Comparison of ENCODE assay signal across 16 mouse cellular contexts in the genomic region with DNA sequence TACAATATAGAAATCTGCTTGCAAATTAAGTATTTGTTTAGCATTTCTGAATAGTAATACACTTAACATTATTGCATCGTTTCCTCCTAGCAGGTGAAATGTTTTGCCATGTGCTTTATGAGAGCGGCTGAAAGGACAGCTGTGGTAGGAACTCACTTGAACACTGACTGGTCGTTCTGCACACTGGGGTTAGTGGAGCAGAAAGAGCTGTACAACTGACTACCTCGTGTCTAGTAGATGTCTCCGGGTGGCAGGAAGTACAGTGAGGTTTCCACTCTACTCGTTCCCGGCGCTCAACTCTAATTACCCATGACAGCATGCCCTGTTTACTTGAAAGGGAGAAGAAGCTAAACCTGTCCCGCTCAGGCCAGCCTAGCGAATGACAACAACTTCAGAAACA.
"Had no signal": no experiment of that assay in that cellular context is flagged by ENCODE, and none has a peak within 500 bp of the region (broad histone marks: within the 10 kb centered on the region; RNA-seq: fewer than 3 reads in every experiment).

No protein-coding gene starts in this region.

- H3K4me2 ChIP-seq: liver, embryonic 13.5 days; midbrain, embryonic 12.5 days; midbrain, embryonic 15.5 days; neural tube, embryonic 12.5 days; neural tube, embryonic 15.5 days; stomach, embryonic 15.5 days had no signal

- H3K27me3 ChIP-seq: liver, embryonic 13.5 days; midbrain, embryonic 12.5 days; midbrain, embryonic 15.5 days; neural tube, embryonic 12.5 days; neural tube, embryonic 15.5 days; stomach, embryonic 15.5 days had no signal

- ATAC-seq: intestine, postnatal 0 days; midbrain, embryonic 15.5 days had no signal

- H3K27ac ChIP-seq: left cerebral cortex, adult 2 months; liver, embryonic 13.5 days; midbrain, embryonic 12.5 days; midbrain, embryonic 15.5 days; neural tube, embryonic 12.5 days; neural tube, embryonic 15.5 days; stomach, embryonic 15.5 days had no signal

- DNase-seq: kidney, postnatal 14 days; layer of hippocampus, postnatal 36 days; liver, embryonic 13.5 days; lung, adult 2 months; lung, postnatal 14 days; lung, postnatal 4 days; thymus, adult 2 months; thymus, postnatal 14 days; thymus, postnatal 4 days had no signal

- H3K9me3 ChIP-seq: liver, embryonic 13.5 days; midbrain, embryonic 15.5 days; neural tube, embryonic 12.5 days; stomach, embryonic 15.5 days had no signal

- H3K4me3 ChIP-seq: left cerebral cortex, adult 2 months; liver, embryonic 13.5 days; midbrain, embryonic 12.5 days; midbrain, embryonic 15.5 days; neural tube, embryonic 12.5 days; neural tube, embryonic 15.5 days; stomach, embryonic 15.5 days had no signal

- H3K4me1 ChIP-seq: liver, embryonic 13.5 days; midbrain, embryonic 12.5 days; midbrain, embryonic 15.5 days; neural tube, embryonic 12.5 days; neural tube, embryonic 15.5 days; stomach, embryonic 15.5 days had no signal

- H3K9ac ChIP-seq: liver, embryonic 13.5 days; midbrain, embryonic 12.5 days; midbrain, embryonic 15.5 days; neural tube, embryonic 12.5 days; neural tube, embryonic 15.5 days; stomach, embryonic 15.5 days had no signal
